Mouse (Mus musculus) megakaryocyte progenitor cell, adult 5-6 weeks (primary cell): Measurements from ENCODE around the gene Trit1. TPM values are rescaled to one million over a fixed set of nuclear protein-coding genes. Genes with fewer than 3 reads are reported as not detected.

Source experiments
- ATAC-seq: replicated peaks from 2 replicates; pipeline ENCODE4 v1.8.0; 2016; ENCODE audit warnings: mild to moderate bottlenecking, moderate TSS enrichment, inconsistent platforms; ENCODE audit not compliant: poor library complexity
- total RNA-seq, 2 experiments: library from RNA; stranded (forward) in 1 of 2; stranded (reverse) in 1 of 2; fragments of 157-497, 149-512 nt in 1 of 2; fragments of 200-1000 nt in 1 of 2; gene quantifications; 2 replicates each; pipeline versions ENCODE4 v1.2.3 to v1.2.4; 2015 to 2017

Trit1 gene
- total RNA-seq, 2 experiments from 2014 or later, result 14.5 to 19.3 TPM

DNA sequence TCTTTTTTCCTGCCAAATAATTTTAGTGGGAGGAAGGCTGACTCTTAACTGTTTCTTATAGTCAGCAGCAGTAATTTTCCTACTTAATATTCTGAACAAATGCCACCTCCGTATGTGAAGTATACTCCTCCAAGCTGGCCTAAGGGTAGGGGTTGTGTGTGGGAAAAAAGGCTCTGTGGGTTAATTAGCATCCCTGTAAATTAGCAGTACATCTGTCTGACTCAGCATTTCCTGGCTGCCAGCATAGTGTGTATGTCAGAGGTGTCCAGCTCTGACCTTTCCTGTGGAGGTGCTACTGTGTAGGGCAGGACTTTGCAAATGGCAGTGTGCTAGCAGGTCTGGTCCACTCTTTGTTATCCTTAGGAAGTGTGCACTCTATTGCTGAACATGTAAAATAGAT, 27.5 kb downstream of the Trit1 start:
- no peak for ATAC-seq

DNA sequence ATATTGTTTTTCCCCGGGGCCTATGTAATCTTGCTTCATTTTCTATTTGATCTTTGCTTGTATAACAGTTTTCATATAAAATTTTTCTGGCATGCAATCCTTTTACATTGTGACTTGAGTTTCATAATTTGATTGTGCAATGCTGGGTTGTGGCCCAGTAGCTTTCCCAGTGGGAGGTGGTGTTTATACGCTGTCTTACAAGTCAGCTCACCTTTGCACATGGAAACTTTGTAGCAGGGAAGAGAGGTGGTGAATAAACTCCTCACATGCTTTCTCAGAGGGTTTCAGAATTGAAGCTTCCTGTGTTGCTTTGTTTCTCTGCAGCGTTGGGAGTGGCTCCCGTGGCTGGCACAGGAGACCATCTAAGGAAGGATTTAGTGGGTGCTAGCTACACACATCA, 28.4 kb downstream of the Trit1 start:
- no peak for ATAC-seq

DNA sequence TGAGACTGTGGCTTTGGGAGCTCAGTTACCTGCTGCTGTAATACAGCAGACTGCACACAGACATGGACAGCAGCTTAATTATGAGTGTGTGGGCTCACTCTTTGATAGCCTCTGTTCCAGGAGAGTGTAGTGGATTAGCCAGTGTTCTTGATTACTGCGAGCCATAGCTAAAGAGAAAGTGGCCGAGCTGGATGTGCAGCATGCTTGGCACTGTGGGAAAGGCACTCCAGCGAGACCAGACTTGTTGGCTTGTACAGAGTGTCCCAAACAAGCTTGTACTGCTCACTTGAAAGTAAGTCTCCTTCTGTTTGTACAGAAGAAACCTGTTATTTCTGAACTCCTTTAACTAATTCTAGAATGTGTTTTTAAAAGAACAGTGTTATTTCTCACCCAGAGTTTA, 29.9 kb downstream of the Trit1 start:
- ATAC-seq, result no peak

DNA sequence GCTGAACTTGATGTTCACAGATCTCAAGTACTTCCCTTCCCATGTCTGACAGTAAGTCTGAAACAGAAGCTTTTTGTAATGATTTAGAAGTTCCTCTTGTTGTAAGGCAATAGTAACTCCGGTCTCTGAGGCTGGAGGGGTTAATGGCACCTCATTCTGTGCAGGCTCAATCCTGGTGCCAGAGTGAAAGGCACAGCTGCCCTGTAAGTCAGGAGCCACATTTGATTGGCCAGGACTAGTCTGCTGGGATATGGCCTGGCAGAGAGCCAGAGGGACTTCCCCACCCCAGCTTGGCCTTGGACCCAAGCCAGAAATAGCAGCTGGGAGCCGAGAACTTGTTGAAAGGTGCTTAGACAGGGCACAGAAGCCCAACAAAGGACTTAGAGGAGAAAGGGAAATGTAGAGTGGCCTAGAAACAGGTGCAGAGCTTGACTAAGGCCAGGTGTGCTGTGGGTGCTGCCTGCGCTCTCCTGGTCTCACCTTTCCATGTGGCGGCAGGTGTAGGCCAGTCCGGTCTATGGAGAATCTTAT, 34.3 kb downstream of the Trit1 start:
- peak; percentile 78 for ATAC-seq

DNA sequence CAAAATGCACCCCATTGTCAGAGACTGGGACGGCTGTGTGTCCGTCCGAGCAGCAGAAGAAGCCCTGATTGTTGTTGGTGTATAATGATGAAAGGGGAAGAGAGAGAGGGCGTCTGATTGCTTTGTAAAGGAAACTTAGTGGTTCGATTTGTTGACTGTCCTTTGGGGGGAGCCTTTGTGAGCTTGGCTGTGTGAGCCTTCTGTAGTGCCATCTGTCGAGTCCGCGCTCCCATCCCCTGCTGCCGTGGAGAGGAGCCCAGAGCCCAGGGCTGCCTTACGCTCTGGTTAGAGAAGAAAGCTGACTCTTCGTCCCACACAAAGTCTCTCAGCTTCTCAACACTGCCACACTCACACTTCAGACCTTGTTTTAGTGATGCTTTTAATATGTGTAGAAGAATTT, 36.8 kb downstream of the Trit1 start:
- no peak for ATAC-seq

DNA sequence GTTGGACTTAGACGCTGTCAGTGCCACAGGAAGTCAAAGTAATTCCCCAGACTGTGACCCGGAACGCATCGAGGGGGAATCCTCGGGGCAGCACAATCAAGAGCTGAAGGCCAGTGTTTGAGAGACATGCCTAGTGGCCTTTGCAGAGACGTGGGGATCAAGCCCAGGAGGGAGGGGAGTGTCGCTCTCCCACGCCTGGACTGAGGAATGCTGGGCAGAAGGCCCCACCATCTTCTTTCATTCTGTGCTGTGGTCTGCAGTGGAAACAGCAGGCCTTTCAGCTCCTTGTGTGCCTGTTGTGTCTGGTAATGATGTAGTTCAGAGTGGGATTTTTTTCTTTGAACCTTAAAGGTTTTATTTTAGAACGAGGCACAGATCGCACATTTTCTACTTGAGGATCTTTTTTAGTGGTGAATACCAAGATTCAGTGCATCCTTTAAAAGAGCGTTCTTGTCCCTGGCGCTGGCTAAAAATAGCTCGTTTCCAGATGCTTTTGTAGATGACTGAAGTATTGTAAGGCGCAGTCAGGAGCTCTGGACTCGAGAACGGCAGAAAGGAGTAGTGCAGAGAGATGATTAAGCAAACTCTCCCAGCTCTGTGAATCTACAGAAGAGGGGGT, 37.9 kb downstream of the Trit1 start:
- ATAC-seq, result no peak

DNA sequence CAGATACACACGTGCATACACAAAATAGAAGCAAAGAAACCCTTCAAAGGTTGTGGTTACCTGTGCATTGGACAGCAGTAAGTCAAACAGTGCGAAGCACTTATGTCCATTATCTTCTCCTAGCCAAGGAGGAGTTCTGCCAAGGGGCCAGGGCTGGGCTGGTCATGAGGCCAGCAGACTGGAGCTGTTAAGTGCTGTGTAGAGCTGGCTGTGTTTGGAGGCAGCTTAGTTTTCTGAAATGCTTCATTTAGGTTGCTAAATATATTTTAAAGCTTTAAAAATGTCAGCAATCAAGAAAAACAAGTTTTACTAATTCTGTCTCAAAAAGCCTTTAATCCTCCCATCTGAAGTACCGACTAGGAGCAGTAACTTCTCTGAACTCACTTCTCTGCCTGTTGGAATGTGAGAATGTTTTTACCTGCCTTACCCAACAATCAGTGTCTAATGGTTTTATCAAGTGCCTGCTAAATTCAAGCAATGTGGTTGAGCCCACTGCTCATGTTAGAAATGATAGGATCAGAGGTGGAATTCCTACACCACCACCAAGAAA, 40.2 kb downstream of the Trit1 start:
- ATAC-seq, result no peak

DNA sequence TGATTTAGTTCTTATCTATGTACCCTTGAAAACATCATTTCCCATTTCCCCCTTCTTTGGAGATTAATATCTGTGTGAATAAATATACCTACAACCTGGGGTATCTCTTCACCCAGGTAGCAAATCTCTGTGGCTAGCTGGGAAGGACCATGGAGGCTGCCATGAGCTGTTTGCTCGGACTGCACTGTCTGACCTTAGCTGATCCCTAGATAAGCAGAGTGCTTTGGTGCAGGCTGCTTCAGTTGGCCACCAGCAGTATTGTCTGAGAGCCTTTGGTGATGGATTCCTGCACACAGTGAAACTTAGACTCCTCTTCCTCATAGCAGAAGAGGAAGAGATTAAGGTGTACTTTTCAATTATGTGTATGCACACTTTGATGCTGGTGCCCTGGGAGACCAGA, 41.6 kb downstream of the Trit1 start:
- ATAC-seq, result no peak

DNA sequence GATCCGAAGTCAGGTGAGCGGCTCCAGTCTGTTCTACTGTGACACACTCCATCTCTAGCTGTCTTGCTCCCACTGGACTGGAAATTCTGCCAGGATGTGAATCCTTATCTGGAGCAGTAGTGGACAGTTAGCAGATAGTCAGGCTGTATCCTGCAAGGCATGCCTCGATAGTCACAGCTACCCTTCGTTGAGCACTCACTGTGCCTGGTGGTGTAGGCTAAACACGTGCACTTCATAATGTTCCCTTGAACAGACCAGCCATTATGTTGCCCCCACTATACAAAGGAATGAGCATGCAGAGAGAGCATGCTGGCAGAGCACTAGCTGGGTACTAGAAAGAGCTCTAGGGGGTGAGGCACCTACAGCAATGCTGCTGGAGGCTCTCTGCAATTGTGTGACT, 45.3 kb downstream of the Trit1 start:
- ATAC-seq, result no peak

DNA sequence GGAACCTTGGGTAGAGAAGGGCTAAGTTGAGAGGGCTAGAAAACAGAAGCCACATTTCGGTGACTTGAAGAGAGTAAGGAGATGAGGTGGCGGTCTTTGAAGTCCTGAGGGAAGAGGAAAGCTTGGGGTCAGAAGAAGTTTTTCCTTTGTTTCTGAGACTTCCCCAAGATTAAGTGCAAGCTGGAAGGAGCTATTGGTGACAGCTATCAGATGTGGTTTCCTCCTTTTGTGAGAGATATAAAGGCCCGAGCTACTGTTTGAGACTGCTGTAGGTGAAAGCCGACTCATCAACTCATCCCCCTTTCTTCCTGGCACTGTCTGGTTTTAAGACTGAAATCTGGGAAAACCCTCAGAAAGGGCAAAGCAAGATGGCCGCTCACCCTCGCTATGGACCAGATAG, 52.2 kb downstream of the Trit1 start:
- ATAC-seq, result no peak

DNA sequence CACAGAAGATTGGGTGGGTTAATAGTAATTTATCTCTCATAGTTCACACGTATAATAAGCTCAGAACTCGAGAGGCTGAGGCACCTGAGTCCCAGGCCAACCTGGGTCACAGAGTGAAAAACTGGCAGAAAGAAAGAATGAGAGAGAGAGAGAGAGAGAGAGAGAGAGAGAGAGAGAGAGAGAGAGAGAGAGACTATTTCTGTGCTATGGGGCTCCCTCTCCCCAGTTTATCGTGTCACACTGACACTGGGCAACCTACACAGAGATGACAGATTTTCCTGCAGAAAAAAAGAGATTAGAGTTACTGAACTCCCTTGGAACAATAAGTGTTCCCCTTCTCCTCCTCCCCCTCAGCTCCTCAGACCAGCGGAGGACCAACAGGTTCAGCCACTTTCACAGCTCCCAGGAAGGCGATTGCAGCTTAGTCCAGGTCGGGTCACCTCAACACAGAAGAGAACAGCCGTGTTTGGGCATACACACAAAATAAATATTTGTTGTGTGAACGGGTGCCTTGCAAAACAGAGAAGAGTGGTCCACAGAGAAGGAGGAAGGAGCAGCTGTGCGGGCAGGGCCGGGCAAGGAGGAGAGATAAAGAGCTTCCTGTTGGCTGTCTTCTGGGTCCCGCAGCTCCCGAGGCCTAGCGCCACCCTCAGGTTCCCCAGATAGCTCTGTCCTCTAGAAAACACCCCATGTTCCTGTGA, 55.0 kb downstream of the Trit1 start:
- peak; percentile 99 for ATAC-seq

DNA sequence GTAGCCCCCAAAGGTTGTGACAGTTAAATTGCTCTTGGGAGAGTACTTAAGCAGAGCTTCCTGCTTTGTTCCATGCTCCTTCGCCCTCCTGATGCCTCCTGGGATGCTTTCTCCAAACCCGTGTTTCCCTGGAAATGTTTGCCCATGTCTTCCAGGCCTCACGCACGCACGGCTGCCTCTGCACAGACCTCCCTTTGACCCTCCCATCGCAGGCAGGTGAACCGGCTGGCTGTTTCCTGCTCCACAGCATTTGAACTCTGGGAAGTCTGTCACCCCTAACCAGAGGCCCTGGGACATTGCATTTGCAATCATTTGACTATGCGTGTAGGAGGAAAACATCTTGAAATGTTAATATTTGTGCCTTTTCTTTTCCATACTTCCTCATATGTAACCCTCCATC, 60.5 kb downstream of the Trit1 start:
- no peak for ATAC-seq

DNA sequence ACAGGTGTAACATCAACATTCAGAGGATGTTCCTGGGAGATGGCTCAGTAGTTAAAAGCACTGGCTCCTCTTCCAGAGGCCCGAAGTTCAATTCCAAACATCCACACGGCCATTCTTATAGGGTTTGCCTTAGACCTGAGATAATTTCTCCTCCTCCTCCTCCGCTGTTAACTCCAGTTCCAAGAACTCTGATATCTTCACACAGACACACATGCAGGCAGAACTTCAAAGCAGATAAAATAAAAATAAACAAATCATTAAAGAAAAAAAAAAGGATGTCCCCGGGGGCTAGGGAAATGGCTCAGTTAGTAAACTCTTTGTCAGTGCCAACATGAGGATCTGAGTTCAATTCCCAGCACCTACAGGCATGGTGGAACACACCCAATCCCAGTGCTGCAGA, 61.8 kb downstream of the Trit1 start:
- peak; percentile 38 for ATAC-seq

DNA sequence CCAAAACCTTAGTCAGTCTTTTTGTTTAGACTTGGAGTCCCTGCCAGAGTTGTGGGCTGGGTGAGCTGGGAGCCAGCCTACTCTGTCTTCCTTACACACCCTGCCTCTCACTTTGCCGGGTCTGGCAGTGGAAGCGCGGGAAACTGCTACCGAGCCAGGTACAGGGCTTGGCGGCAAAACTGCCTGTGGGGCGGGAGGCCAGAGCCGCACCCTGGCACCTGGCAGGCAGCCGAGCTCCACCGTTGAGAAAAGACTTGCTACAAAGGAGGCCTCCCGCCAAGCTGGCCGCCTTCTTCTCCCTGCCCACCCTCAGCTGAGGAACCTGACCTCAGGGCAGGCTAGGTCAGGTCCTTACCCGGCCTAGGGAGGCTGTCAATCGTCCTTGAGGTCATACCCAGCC, 64.4 kb downstream of the Trit1 start:
- ATAC-seq, result peak; percentile 45

DNA sequence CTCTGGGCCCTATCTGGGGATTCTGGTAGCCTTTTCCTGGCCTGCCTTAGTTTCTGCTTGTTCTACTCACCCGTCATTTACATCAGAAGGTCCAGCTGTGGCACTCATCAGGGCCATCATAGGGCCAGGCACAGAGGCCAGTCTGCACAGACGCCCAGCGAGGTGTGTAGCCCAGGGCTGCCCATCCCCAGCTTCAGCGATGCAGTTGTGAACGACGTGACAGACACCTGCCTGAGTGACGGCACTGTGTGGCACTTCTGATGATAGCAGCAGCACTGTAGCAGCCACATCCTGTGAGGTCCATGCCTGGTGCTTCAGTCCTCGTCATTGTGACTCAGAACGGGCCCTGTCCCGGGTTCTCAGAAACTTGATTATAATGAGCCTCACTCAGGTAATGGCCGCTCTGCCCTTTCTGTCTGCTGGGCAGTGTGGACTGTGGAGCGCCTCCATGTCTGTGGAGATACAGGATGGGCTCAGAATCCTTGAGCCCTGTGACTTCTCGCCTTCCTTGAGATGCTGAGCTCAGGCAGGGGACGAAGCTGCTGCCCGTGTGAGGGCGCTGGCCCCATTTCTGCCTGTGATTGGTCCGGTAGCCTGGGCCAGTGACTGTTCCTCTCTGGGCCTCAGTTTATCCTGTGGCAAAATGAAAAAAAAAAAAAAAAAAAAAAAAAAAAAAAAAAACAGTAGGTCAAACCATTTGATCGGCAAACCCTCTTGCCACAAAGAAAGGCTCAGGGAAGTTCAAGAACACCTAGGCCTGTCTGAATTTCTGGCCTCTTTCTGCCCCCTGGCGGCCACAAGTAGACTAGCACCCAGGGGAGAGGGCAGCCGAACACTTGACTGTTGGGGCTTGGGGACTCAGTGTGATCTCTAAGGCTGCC, 66.1 kb downstream of the Trit1 start:
- ATAC-seq, result peak; percentile 86

DNA sequence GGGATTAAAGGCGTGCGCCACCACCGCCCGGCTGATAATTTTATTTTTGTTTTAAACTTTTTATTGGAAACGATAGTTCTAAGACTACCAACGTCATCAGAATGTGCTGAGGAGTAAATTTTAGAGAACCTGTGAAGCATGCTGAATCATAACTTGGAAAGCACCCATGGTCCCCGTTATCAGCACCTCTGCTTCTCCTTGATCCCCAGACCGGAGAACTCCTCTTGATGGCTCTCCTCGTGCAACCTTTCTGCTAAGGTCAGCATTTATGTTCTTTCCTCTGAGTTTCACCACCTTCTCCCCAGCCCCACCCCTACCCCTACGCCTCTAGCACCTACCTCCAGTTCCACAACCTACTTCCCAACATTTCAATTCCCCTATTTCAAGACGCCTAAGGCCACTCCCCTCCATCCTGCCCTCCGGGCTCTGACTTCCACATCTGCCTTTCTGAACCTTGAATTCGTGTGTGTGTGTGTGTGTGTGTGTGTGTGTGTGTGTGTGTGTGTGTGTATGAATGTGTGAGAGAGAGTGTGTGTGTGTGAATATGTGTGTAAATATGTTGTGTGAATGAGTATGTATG, 67.0 kb downstream of the Trit1 start:
- ATAC-seq, result no peak; the same call in 1 of the 2 replicates

DNA sequence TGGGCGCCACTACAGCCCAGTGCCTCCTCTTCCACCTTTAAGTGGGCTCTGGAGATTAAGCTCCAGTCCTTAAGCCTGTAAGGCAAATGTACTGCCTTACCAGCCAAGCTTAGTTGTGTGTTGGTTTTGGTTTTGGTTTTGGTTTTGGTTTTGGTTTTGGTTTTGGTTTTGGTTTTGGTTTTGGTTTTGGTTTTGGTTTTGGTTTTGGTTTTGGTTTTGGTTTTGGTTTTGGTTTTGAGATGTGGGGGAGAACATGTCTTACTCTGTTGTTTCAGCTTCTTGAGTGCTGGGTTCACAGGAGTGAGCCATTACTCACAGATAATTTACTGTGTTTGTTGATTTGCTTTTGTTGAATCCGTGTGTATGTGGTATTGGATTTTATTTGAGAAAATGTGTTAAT, 68.9 kb downstream of the Trit1 start:
- ATAC-seq, result no peak

DNA sequence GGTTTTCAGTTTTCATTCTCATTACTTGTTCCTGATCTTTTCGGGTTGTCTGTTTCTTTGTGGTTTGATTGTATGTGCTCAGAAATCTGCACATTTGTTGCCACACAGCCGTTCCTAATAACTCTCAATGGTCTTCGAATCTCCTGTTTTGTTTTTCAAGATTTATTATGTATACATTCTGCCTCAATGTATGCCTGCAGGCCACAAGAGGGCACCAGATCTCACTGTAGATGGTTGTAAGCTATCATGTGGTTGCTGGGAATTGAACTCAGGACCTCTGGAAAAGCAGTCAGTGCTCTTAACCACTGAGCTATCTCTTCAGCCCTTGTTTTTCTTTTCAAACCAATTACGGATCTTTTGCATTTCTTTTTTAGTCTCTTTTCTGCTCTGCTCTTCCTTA, 70.0 kb downstream of the Trit1 start:
- ATAC-seq, result no peak

DNA sequence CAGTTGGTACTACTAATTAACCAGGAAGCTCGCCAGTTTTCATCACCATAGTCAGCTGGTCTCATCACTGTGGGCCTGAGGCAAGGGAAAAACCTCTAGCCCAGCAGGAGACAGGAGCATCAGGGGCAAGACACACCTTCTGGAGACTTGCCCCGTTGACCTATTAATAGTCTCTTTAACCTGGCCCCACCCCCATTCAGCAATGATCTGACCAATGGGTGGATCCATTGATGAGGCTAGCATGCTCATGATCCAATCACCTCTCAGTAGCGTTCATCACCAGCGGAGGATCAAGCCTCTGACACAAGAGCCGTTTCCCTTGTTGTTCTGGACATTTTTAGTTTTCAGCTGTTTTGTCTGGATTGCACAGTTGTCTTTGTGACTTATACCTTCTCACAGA, 76.2 kb downstream of the Trit1 start:
- ATAC-seq, result no peak

DNA sequence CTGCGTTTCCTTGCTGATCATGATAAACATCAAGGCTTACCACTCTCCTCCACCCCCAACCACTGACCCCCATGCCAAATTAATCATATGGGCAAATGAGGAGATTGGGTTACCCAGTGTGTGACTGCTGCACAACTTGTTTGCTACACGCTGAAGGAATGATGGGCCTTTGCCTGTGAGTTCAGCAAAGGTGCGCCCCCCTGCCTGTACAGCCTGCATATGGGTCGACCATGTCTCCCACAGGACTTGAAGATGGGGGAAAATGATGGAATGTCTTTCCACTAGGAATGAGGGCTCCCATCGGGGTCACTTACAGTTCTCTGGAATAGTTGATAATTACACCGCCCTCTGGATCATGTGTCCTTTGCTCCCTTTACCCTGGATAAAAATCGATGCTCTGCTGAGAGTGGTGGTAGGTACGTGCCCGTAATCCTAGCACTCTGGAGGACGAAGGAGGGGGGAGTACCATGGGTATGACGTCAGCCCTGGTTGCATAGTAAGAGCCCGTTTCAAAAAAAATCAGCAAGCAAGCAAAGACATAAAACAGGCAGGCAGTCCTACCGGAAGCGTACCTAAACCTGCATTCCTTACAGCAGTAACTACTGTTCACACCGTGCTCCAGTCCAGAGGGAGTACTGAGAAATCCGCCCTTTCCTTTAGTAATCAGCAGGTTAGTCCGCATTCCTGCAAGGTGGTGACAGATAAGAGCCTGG, 76.8 kb downstream of the Trit1 start:
- ATAC-seq, result no peak
